In genomic region chr7:13053961-13054286, GRCm38 (mm10) we compare ENCODE assay signal across 8 mouse cellular contexts. TPM values are rescaled to one million over a fixed set of nuclear protein-coding genes. Genes with fewer than 3 reads are reported as not detected.
A peak's percentile ranks its signal among the peaks of the same experiment; 100 is the strongest.
DNase-seq lines count a peak whose midpoint lies in the region; ATAC-seq and TF ChIP-seq lines count a peak whose summit lies in the region.

No protein-coding gene starts in this region.

- ATAC-seq in heart, embryonic 13.5 days (ENCODE audit: extremely low read depth, insufficient number of reproducible peaks, low FRiP score, low TSS enrichment) = no peak
- no peak for ATAC-seq in G1E (ENCODE audit: extremely low read depth, insufficient number of reproducible peaks, low FRiP score, poor library complexity, severe bottlenecking)
- no peak for ATAC-seq in hindbrain, embryonic 12.5 days (ENCODE audit: low FRiP score)

- no peak for DNase-seq in heart, adult 9 months (ENCODE audit: low spot score in 2 of 2)
- no peak for DNase-seq in G1E (ENCODE audit: low spot score)
- no peak for DNase-seq in midbrain, embryonic 10.5 days (ENCODE audit: low spot score)
- no peak for DNase-seq in embryo, embryonic 10 days (ENCODE audit: low spot score)
- no peak for DNase-seq in embryo, embryonic 11 days
- no peak for DNase-seq in cerebellum, postnatal 25 days

- H3K27ac ChIP-seq in heart, embryonic 13.5 days (replicated peaks) = peak overlapping the region; percentile 86
- H3K27ac ChIP-seq in hindbrain, embryonic 12.5 days = peak overlapping the region; percentile 94
- H3K27ac ChIP-seq in midbrain, embryonic 10.5 days (replicated peaks) = peak overlapping the region; percentile 96

- peak overlapping the region; percentile 74 for H3K4me2 ChIP-seq in heart, embryonic 13.5 days
- H3K4me2 ChIP-seq in hindbrain, embryonic 12.5 days (replicated peaks) = peak overlapping the region; percentile 47

- no peaks in the 10 kb centered on the region for H3K27me3 ChIP-seq in heart, embryonic 13.5 days (replicated peaks)
- H3K27me3 ChIP-seq in G1E (ENCODE audit: insufficient read depth, low read length) = peaks cover 21% of the 10 kb centered on the region
- H3K27me3 ChIP-seq in hindbrain, embryonic 12.5 days = no peaks in the 10 kb centered on the region
- no peaks in the 10 kb centered on the region for H3K27me3 ChIP-seq in midbrain, embryonic 10.5 days (ENCODE audit: low read depth, poor library complexity, severe bottlenecking)

- peak overlapping the region; percentile 91 for H3K9ac ChIP-seq in heart, embryonic 13.5 days
- H3K9ac ChIP-seq in hindbrain, embryonic 12.5 days = peak overlapping the region; percentile 63

- 3% methylated on average over 15 of the region's 15 CpGs for WGBS in heart, embryonic 13.5 days
- WGBS in hindbrain, embryonic 12.5 days = 2% methylated on average over 15 of the region's 15 CpGs
- WGBS in midbrain, embryonic 10.5 days = 4% methylated on average over 15 of the region's 15 CpGs

- H3K4me1 ChIP-seq in heart, embryonic 13.5 days = peaks cover 5% of the 10 kb centered on the region
- peaks cover 12% of the 10 kb centered on the region for H3K4me1 ChIP-seq in G1E (ENCODE audit: insufficient read depth, low read depth, low read length)
- peaks cover 6% of the 10 kb centered on the region; the same call in 1 of the 2 replicates for H3K4me1 ChIP-seq in hindbrain, embryonic 12.5 days
- peaks cover 13% of the 10 kb centered on the region for H3K4me1 ChIP-seq in midbrain, embryonic 10.5 days

- peak overlapping the region; percentile 69 for H3K4me3 ChIP-seq in heart, embryonic 13.5 days
- peak overlapping the region; percentile 75 for H3K4me3 ChIP-seq in G1E (ENCODE audit: low read depth, low read length)
- H3K4me3 ChIP-seq in hindbrain, embryonic 12.5 days = peak overlapping the region; percentile 55
- peak overlapping the region; percentile 65 for H3K4me3 ChIP-seq in midbrain, embryonic 10.5 days

- no peaks in the 10 kb centered on the region for H3K36me3 ChIP-seq in heart, embryonic 13.5 days
- no peaks in the 10 kb centered on the region for H3K36me3 ChIP-seq in G1E (replicated peaks)
- H3K36me3 ChIP-seq in hindbrain, embryonic 12.5 days = no peaks in the 10 kb centered on the region
- H3K36me3 ChIP-seq in midbrain, embryonic 10.5 days = no peaks in the 10 kb centered on the region

- no peaks in the 10 kb centered on the region for H3K9me3 ChIP-seq in heart, embryonic 13.5 days
- H3K9me3 ChIP-seq in G1E (replicated peaks) = no peaks in the 10 kb centered on the region
- no peaks in the 10 kb centered on the region for H3K9me3 ChIP-seq in hindbrain, embryonic 12.5 days (replicated peaks)
- H3K9me3 ChIP-seq in midbrain, embryonic 10.5 days (replicated peaks) = no peaks in the 10 kb centered on the region

- no peak for TF ChIP-seq CTCF in G1E (IDR thresholded peaks at IDR 0.05; ENCODE audit: low read depth, low read length)

RNA-seq across cellular contexts. Expression of gene Mzf1, which starts 0.6 kb away (rescaled TPM):
- 1.7 and 1.9 TPM in 2 replicates for polyA plus RNA-seq in heart, embryonic 13.5 days (2015; fragmentation: Nextera tagmentation; extraction: Ambion mirVana)
- not detected in 2 replicates for total RNA-seq in G1E (2014; fragmentation: Nextera tagmentation)
- 0.17 and 0.22 TPM in 2 replicates for total RNA-seq in G1E (2017)
- 0.07 and 0.11 TPM in 2 replicates for polyA plus RNA-seq in G1E (2012)
- 4.9 and 5.7 TPM in 2 replicates for polyA plus RNA-seq in hindbrain, embryonic 12.5 days (2016; fragmentation: Nextera tagmentation; extraction: Ambion mirVana)
- 3.3 and 4.5 TPM in 2 replicates for polyA plus RNA-seq in midbrain, embryonic 10.5 days (2016; fragmentation: Nextera tagmentation; extraction: Ambion mirVana)

RNA-seq across cellular contexts. Expression of gene Ube2m, which starts 15.8 kb away (rescaled TPM):
- polyA plus RNA-seq in heart, embryonic 13.5 days (2015; fragmentation: Nextera tagmentation; extraction: Ambion mirVana) = 82.3 and 93.6 TPM in 2 replicates
- total RNA-seq in G1E (2014; fragmentation: Nextera tagmentation) (250 and 290 TPM in 2 replicates), G1E (2017) (151 and 162 TPM in 2 replicates)
- 150 and 170 TPM in 2 replicates for polyA plus RNA-seq in G1E (2012)
- 173 and 180 TPM in 2 replicates for polyA plus RNA-seq in hindbrain, embryonic 12.5 days (2016; fragmentation: Nextera tagmentation; extraction: Ambion mirVana)
- 84.5 and 103 TPM in 2 replicates for polyA plus RNA-seq in midbrain, embryonic 10.5 days (2016; fragmentation: Nextera tagmentation; extraction: Ambion mirVana)

RNA-seq across cellular contexts. Expression of gene Chmp2a, which starts 19.3 kb away (rescaled TPM):
- polyA plus RNA-seq in heart, embryonic 13.5 days (2015; fragmentation: Nextera tagmentation; extraction: Ambion mirVana) = 126 and 138 TPM in 2 replicates
- 148 and 163 TPM in 2 replicates for total RNA-seq in G1E (2014; fragmentation: Nextera tagmentation)
- 178 and 188 TPM in 2 replicates for total RNA-seq in G1E (2017)
- 141 and 289 TPM in 2 replicates for polyA plus RNA-seq in G1E (2012)
- 148 and 152 TPM in 2 replicates for polyA plus RNA-seq in hindbrain, embryonic 12.5 days (2016; fragmentation: Nextera tagmentation; extraction: Ambion mirVana)
- 113 and 133 TPM in 2 replicates for polyA plus RNA-seq in midbrain, embryonic 10.5 days (2016; fragmentation: Nextera tagmentation; extraction: Ambion mirVana)

RNA-seq across cellular contexts. Expression of gene Vmn1r85, which starts 41.0 kb away (rescaled TPM):
- not detected in 2 replicates for polyA plus RNA-seq in heart, embryonic 13.5 days (2015; fragmentation: Nextera tagmentation; extraction: Ambion mirVana)
- not detected in 2 replicates for total RNA-seq in G1E (2014; fragmentation: Nextera tagmentation)
- under 0.01 and 0.44 TPM in 2 replicates for total RNA-seq in G1E (2017)
- not detected in 2 replicates for polyA plus RNA-seq in G1E (2012)
- not detected in 2 replicates for polyA plus RNA-seq in hindbrain, embryonic 12.5 days (2016; fragmentation: Nextera tagmentation; extraction: Ambion mirVana)
- not detected in 2 replicates for polyA plus RNA-seq in midbrain, embryonic 10.5 days (2016; fragmentation: Nextera tagmentation; extraction: Ambion mirVana)

RNA-seq across cellular contexts. Expression of gene Zbtb45, which starts 44.1 kb away (rescaled TPM):
- 15.1 and 16.9 TPM in 2 replicates for polyA plus RNA-seq in heart, embryonic 13.5 days (2015; fragmentation: Nextera tagmentation; extraction: Ambion mirVana)
- total RNA-seq in G1E (2014; fragmentation: Nextera tagmentation) (9.6 and 12.6 TPM in 2 replicates), G1E (2017) (8.7 and 9.0 TPM in 2 replicates)
- polyA plus RNA-seq in G1E (2012) = 99.1 and 126 TPM in 2 replicates
- polyA plus RNA-seq in hindbrain, embryonic 12.5 days (2016; fragmentation: Nextera tagmentation; extraction: Ambion mirVana) = 32.6 and 35.0 TPM in 2 replicates
- polyA plus RNA-seq in midbrain, embryonic 10.5 days (2016; fragmentation: Nextera tagmentation; extraction: Ambion mirVana) = 32.7 and 36.4 TPM in 2 replicates
